Mouse (Mus musculus): ENCODE data around the gene Tiam1. TPM values are rescaled to one million over a fixed set of nuclear protein-coding genes. Genes with fewer than 3 reads are reported as not detected.
A peak's percentile ranks its signal among the peaks of the same experiment; 100 is the strongest.
"Not testable (repeated sequence)": the region's sequence is repeated elsewhere in the genome, so short reads cannot be mapped to it uniquely, and the experiment has no call there.

The Tiam1 gene
- polyA plus RNA-seq, 1 experiment from 2014 or later, result 4.2 TPM

DNA sequence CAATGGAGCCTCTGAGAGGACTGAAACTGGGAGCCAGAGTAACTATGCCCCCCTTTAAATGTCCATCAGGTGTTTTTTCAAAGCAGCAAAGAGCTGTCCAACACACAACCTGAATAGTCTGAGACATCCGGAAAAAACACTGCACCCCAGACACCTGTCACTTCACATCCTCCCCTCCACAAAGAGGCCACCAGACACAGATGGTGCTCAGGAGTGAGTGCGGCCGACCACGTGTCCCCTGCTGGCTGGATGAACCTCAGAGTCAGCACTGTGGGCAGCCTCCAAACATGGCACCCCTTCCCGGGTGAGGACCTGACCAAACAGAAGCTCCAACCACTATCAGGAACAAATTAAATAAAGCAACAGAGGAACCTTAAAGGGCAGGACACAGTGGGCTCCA is 56.3 kb downstream of the Tiam1 start:
- H3K4me2 ChIP-seq, result no peak overlapping the region
- H3K9ac ChIP-seq, result no peak overlapping the region
- no peak overlapping the region for H3K4me3 ChIP-seq (replicated peaks)
- ATAC-seq (ENCODE audit: insufficient read depth), result no peak
- H3K4me1 ChIP-seq (replicated peaks), result 0 out of 2 replicates have a peak, but pooled peaks cover 7% of the 10 kb centered on the region
- no peaks in the 10 kb centered on the region for H3K36me3 ChIP-seq (replicated peaks)
- no peaks in the 10 kb centered on the region for H3K9me3 ChIP-seq (replicated peaks)
- WGBS (ENCODE audit: insufficient replicate concordance), result 63% methylated on average over 5 of the region's 5 CpGs
- H3K27me3 ChIP-seq, result no peaks in the 10 kb centered on the region
- no peak overlapping the region for H3K27ac ChIP-seq (replicated peaks)

DNA sequence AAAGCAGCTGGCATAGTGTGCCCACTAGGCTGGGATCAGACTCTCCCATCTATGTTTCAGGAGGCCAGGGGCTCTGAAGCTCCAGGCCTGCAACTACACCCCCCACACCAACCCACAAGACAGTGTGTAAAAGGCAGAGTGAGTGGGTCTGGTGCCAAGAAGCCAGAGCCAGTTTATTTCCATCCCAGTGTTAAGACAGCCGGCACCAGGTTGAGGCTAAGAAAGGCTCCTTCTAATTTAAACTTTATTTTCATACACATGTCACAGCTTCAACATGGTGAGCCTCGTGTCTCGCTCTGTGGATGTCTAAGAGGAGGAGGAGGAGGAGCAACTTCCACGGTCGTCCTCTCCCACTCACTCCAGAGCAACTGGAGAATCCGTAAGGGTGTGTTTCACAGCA is 57.5 kb downstream of the Tiam1 start:
- Histone ChIP-seq H3K4me3 (replicated peaks) (no peak overlapping the region), H3K27ac (replicated peaks) (no peak overlapping the region), H3K4me1 (replicated peaks) (0 out of 2 replicates have a peak, but pooled peaks cover 4% of the 10 kb centered on the region), H3K36me3 (replicated peaks) (no peaks in the 10 kb centered on the region), H3K9me3 (replicated peaks) (no peaks in the 10 kb centered on the region), H3K9ac (no peak overlapping the region), H3K4me2 (no peak overlapping the region), H3K27me3 (no peaks in the 10 kb centered on the region)
- 73% methylated on average over 6 of the region's 6 CpGs for WGBS (ENCODE audit: insufficient replicate concordance)
- ATAC-seq (ENCODE audit: insufficient read depth), result no peak

DNA sequence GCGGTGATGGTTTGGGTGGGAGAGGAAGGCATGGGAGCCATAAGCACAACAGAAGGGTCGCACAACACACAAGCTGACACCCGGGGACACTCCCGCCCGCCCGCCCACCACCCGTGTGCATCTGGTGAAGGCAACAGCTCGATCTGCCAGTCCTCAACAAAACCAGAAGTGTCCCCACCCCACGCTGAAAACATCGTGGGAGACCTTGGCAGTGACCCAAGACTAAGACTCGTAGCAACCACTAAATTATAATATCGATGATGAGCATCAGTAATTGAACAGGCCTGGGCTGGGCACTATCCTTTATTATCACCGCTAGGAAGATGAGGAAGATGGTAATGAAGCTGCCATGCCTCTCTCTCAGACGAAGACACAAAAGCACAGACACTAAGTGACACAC is 58.0 kb downstream of the Tiam1 start:
- 66% methylated on average over 14 of the region's 14 CpGs for WGBS (ENCODE audit: insufficient replicate concordance)
- Histone ChIP-seq H3K9ac (no peak overlapping the region), H3K36me3 (replicated peaks) (no peaks in the 10 kb centered on the region), H3K4me1 (replicated peaks) (no peaks in the 10 kb centered on the region), H3K4me2 (no peak overlapping the region), H3K27ac (replicated peaks) (no peak overlapping the region), H3K4me3 (replicated peaks) (no peak overlapping the region), H3K9me3 (replicated peaks) (no peaks in the 10 kb centered on the region), H3K27me3 (no peaks in the 10 kb centered on the region)
- ATAC-seq (ENCODE audit: insufficient read depth), result no peak

GRCm38 (mm10) chr16:90081125-90081524 is 62.4 kb downstream of the Tiam1 start:
- Histone ChIP-seq H3K27me3 (no peaks in the 10 kb centered on the region), H3K9ac (no peak overlapping the region), H3K4me2 (no peak overlapping the region), H3K9me3 (replicated peaks) (no peaks in the 10 kb centered on the region), H3K27ac (replicated peaks) (no peak overlapping the region), H3K4me1 (replicated peaks) (no peaks in the 10 kb centered on the region), H3K4me3 (replicated peaks) (no peak overlapping the region), H3K36me3 (replicated peaks) (no peaks in the 10 kb centered on the region)
- 69% methylated on average over 1 of the region's 1 CpGs for WGBS (ENCODE audit: insufficient replicate concordance)
- no peak for ATAC-seq (ENCODE audit: insufficient read depth)

GRCm38 (mm10) chr16:90078806-90079381 is 64.7 kb downstream of the Tiam1 start:
- Histone ChIP-seq H3K27ac (replicated peaks) (no peak overlapping the region), H3K27me3 (no peaks in the 10 kb centered on the region), H3K9me3 (replicated peaks) (no peaks in the 10 kb centered on the region), H3K4me2 (no peak overlapping the region), H3K4me1 (replicated peaks) (no peaks in the 10 kb centered on the region), H3K9ac (no peak overlapping the region), H3K4me3 (replicated peaks) (no peak overlapping the region), H3K36me3 (replicated peaks) (no peaks in the 10 kb centered on the region)
- ATAC-seq (ENCODE audit: insufficient read depth), result no peak
- WGBS (ENCODE audit: insufficient replicate concordance), result 79% methylated on average over 11 of the region's 11 CpGs

DNA sequence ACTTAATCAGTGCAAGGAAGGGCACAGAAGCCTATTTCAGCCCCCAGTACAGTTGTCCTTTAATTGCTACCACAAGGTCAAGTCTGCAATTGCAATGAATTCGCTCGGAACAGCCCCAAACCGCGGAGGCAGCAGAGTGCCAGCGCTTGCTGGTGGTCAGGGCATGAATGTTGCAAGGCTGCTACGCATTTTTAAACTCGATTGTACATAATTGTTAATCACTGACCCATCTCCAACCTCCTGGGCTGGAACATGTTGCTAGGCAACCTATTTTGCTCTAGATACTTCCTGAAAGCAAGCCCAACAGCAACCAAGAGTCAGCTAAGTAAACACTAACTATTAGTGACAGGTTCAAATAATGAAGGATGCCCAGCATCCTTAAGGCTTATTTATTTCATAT is 70.1 kb downstream of the Tiam1 start:
- Histone ChIP-seq H3K4me2 (no peak overlapping the region), H3K36me3 (replicated peaks) (no peaks in the 10 kb centered on the region), H3K27me3 (no peaks in the 10 kb centered on the region), H3K9ac (no peak overlapping the region), H3K4me1 (replicated peaks) (peaks cover 15% of the 10 kb centered on the region), H3K27ac (replicated peaks) (no peak overlapping the region), H3K9me3 (replicated peaks) (no peaks in the 10 kb centered on the region), H3K4me3 (replicated peaks) (no peak overlapping the region)
- no peak for ATAC-seq (ENCODE audit: insufficient read depth)
- WGBS (ENCODE audit: insufficient replicate concordance), result 58% methylated on average over 7 of the region's 7 CpGs

- no peak for ATAC-seq (ENCODE audit: insufficient read depth)
- H3K27ac ChIP-seq (replicated peaks), result no peak overlapping the region
- H3K36me3 ChIP-seq (replicated peaks), result no peaks in the 10 kb centered on the region
- peak overlapping the region; percentile 52 for H3K4me2 ChIP-seq
- H3K4me3 ChIP-seq (replicated peaks), result no peak overlapping the region
- H3K9me3 ChIP-seq (replicated peaks), result no peaks in the 10 kb centered on the region
- H3K27me3 ChIP-seq, result no peaks in the 10 kb centered on the region
- peaks cover 15% of the 10 kb centered on the region for H3K4me1 ChIP-seq (replicated peaks)
- H3K9ac ChIP-seq, result no peak overlapping the region
- WGBS (ENCODE audit: insufficient replicate concordance), result 6% methylated on average over 15 of the region's 15 CpGs
Observed at GRCm38 (mm10) chr16:90072651-90073050, 70.9 kb downstream of the Tiam1 start.

DNA sequence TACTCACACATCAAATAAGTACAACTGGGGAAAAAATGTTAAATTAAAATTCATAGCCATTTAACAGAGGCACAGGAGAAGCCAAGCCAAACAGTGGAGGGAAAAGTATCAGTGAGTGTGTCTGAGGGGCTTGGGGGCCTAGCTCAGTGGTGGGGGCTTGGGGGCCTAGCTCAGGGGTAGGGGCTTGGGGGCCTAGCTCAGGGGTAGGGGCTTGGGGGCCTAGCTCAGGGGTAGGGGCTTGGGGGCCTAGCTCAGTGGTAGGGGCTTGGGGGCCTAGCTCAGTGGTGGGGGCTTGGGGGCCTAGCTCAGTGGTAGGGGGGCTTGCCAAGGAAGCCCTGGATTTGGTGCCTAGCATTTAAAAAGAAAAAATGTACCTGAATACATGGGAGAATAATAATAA is 72.4 kb downstream of the Tiam1 start:
- H3K9ac ChIP-seq; H3K27me3 ChIP-seq; H3K4me2 ChIP-seq; H3K9me3 ChIP-seq (replicated peaks); H3K36me3 ChIP-seq (replicated peaks); H3K27ac ChIP-seq (replicated peaks); H3K4me3 ChIP-seq (replicated peaks): not testable (repeated sequence)
- peaks cover 15% of the 10 kb centered on the region for H3K4me1 ChIP-seq (replicated peaks)
- ATAC-seq (ENCODE audit: insufficient read depth), result peak; percentile 70; the same call in 1 of the 2 replicates

GRCm38 (mm10) chr16:90070104-90070503 is 73.5 kb downstream of the Tiam1 start:
- ATAC-seq (ENCODE audit: insufficient read depth), result no peak
- Histone ChIP-seq H3K9me3 (replicated peaks) (no peaks in the 10 kb centered on the region), H3K4me3 (replicated peaks) (no peak overlapping the region), H3K4me1 (replicated peaks) (peaks cover 15% of the 10 kb centered on the region), H3K36me3 (replicated peaks) (no peaks in the 10 kb centered on the region), H3K27ac (replicated peaks) (no peak overlapping the region), H3K4me2 (no peak overlapping the region), H3K27me3 (no peaks in the 10 kb centered on the region), H3K9ac (no peak overlapping the region)
- 79% methylated on average over 11 of the region's 11 CpGs for WGBS (ENCODE audit: insufficient replicate concordance)

DNA sequence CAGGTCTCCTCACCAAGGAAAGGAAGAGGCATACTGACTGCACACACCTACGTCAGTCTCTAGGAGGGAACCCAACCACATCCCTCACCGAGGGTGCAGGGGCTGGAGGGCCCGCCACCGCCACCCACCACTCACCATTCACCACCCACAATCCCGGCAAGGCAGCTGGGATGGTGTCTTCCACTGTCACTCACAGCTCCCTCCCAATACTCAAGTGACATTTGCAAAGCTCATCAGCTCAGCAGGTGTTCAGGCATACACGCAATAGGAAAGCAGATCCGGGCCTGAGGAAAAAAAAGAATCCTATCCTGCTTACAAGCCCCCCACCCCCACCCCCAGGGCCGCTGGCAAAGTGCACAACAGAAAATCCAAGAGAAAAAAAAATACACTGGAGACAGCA is 74.4 kb downstream of the Tiam1 start:
- ATAC-seq (ENCODE audit: insufficient read depth), result no peak
- no peak overlapping the region for H3K9ac ChIP-seq
- peaks cover 15% of the 10 kb centered on the region for H3K4me1 ChIP-seq (replicated peaks)
- H3K4me2 ChIP-seq, result no peak overlapping the region
- H3K9me3 ChIP-seq (replicated peaks), result no peaks in the 10 kb centered on the region
- no peaks in the 10 kb centered on the region for H3K36me3 ChIP-seq (replicated peaks)
- 53% methylated on average over 8 of the region's 8 CpGs for WGBS (ENCODE audit: insufficient replicate concordance)
- no peak overlapping the region for H3K4me3 ChIP-seq (replicated peaks)
- no peaks in the 10 kb centered on the region for H3K27me3 ChIP-seq
- H3K27ac ChIP-seq (replicated peaks), result no peak overlapping the region

DNA sequence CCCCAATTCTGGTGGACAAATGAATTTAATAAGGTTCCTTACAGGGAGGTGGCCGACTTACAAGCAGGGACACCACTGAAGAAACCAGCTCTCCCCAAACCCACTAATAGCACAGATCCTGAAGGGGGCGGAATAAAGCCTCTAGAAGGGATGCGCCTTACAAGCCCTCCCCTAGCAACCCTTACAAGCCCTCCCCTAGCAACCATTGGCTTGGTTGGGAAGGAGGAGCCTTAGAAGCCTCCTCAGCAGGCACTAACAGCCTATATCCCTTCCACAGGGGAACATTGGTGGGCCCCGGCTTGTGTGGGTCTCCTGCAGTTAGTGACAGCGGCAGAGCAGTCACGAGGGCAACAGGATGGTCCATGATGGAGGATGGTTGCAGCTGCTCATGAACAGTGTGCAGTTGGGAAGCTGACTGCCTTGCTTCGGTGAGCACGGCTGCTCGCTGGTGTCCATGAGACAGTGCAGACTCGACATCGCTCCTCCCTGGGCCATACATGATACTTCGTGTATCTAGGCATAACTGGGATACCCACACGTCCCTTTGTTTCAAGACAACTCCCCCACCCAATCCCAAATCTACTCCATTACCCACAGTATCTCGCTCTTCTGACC is 90.6 kb downstream of the Tiam1 start:
- H3K9me3 ChIP-seq (replicated peaks), result no peaks in the 10 kb centered on the region
- H3K27me3 ChIP-seq, result no peaks in the 10 kb centered on the region
- no peak overlapping the region; the same call in 1 of the 2 replicates for H3K4me2 ChIP-seq
- H3K9ac ChIP-seq, result no peak overlapping the region
- H3K4me3 ChIP-seq (replicated peaks), result no peak overlapping the region
- 70% methylated on average over 14 of the region's 14 CpGs for WGBS (ENCODE audit: insufficient replicate concordance)
- peaks cover 27% of the 10 kb centered on the region for H3K4me1 ChIP-seq (replicated peaks)
- ATAC-seq (ENCODE audit: insufficient read depth), result 0 out of 2 replicates have a peak, but pooled peaks have one; percentile 33
- no peak overlapping the region for H3K27ac ChIP-seq (replicated peaks)
- no peaks in the 10 kb centered on the region for H3K36me3 ChIP-seq (replicated peaks)

DNA sequence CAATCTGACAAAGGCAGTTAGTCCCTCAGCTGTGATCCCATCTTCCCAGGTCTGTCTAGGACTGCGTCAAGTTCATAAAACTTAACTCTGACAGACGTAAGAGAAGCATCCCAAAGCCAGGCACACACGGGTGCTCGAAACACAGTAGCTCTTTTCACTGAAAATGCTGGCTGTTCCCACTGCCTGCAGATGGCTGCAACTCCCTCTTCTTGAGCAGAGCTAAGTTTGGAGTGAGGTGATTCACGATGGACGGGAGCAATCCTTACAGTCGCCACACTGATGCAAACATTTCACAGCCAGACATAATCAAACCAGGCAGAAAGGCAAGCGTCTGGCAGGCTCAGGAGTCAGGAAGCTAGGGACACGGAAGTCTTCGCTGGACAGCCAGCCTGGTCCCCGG is 91.2 kb downstream of the Tiam1 start:
- H3K27ac ChIP-seq (replicated peaks), result 0 out of 2 replicates have a peak overlapping the region, but pooled peaks have one; percentile 11

More for the DNA sequence above, 91.2 kb downstream of the Tiam1 start:
- Histone ChIP-seq H3K4me1 (replicated peaks) (peaks cover 27% of the 10 kb centered on the region), H3K9me3 (replicated peaks) (no peaks in the 10 kb centered on the region), H3K4me2 (no peak overlapping the region; the same call in 1 of the 2 replicates), H3K27me3 (no peaks in the 10 kb centered on the region), H3K9ac (no peak overlapping the region), H3K4me3 (replicated peaks) (no peak overlapping the region), H3K36me3 (replicated peaks) (no peaks in the 10 kb centered on the region)
- 64% methylated on average over 11 of the region's 11 CpGs for WGBS (ENCODE audit: insufficient replicate concordance)
- no peak for ATAC-seq (ENCODE audit: insufficient read depth)
